Mouse (Mus musculus): ENCODE measurements around the gene Nr6a1. TPM values are rescaled to one million over a fixed set of nuclear protein-coding genes. Genes with fewer than 3 reads are reported as not detected.

The Nr6a1 gene
- polyA plus RNA-seq, 1 experiment from 2014 or later = 11.9 TPM

DNA sequence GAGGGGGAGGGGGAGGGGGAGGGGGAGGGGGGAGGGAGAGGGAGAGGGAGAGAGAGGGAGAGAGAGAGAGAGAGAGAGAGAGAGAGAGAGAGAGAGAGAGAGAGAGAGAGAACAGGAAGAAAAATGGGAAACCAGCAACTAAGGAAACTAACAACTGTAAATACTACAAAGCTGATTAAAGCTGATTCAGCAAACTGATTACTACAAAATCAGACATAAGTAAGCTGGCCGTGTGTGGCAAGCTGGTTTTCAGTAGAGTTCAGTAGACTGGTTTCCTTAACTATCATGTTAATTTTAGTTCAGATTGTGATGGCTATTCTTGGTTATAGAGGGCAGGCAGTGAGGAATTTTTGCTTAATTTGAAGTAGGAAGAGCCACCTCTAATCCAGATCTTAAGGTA, 18.9 kb downstream of the Nr6a1 start:
- DNase-seq (ENCODE audit: low spot score) = no peak
- Histone ChIP-seq H3K36me3 (no peaks in the 10 kb centered on the region), H3K4me1 (no peaks in the 10 kb centered on the region), H3K27ac (replicated peaks) (no peak overlapping the region), H3K4me3 (no peak overlapping the region), H3K27me3 (ENCODE audit: low read depth, poor library complexity, severe bottlenecking) (no peaks in the 10 kb centered on the region), H3K9me3 (replicated peaks) (no peaks in the 10 kb centered on the region)
- WGBS = 65% methylated on average over 1 of the region's 1 CpGs

GRCm38 (mm10) chr2:38906097-38906496, 21.4 kb downstream of the Nr6a1 start:
- WGBS = 80% methylated on average over 5 of the region's 5 CpGs
- DNase-seq (ENCODE audit: low spot score) = no peak
- peaks cover 4% of the 10 kb centered on the region for H3K36me3 ChIP-seq
- H3K27ac ChIP-seq (replicated peaks) = no peak overlapping the region
- no peaks in the 10 kb centered on the region for H3K27me3 ChIP-seq (ENCODE audit: low read depth, poor library complexity, severe bottlenecking)
- H3K9me3 ChIP-seq (replicated peaks) = no peaks in the 10 kb centered on the region
- no peaks in the 10 kb centered on the region for H3K4me1 ChIP-seq
- H3K4me3 ChIP-seq = no peak overlapping the region

- H3K27me3 ChIP-seq (ENCODE audit: low read depth, poor library complexity, severe bottlenecking) = no peaks in the 10 kb centered on the region
- DNase-seq (ENCODE audit: low spot score) = no peak
- WGBS = 100% methylated on average over 1 of the region's 1 CpGs
These were observed 23.2 kb downstream of the Nr6a1 start for GRCm38 (mm10) chr2:38904290-38904689.

GRCm38 (mm10) chr2:38902866-38903265, 24.6 kb downstream of the Nr6a1 start:
- H3K36me3 ChIP-seq = peaks cover 6% of the 10 kb centered on the region
- no peaks in the 10 kb centered on the region for H3K9me3 ChIP-seq (replicated peaks)
- no peaks in the 10 kb centered on the region for H3K4me1 ChIP-seq
- DNase-seq (ENCODE audit: low spot score) = no peak
- no peaks in the 10 kb centered on the region for H3K27me3 ChIP-seq (ENCODE audit: low read depth, poor library complexity, severe bottlenecking)
- no peak overlapping the region for H3K27ac ChIP-seq (replicated peaks)
- no peak overlapping the region for H3K4me3 ChIP-seq

More at GRCm38 (mm10) chr2:38904290-38904689, 23.2 kb downstream of the Nr6a1 start:
- peaks cover 4% of the 10 kb centered on the region for H3K36me3 ChIP-seq
- H3K4me3 ChIP-seq = no peak overlapping the region
- H3K4me1 ChIP-seq = no peaks in the 10 kb centered on the region
- no peaks in the 10 kb centered on the region for H3K9me3 ChIP-seq (replicated peaks)
- H3K27ac ChIP-seq (replicated peaks) = no peak overlapping the region

- H3K9me3 ChIP-seq (replicated peaks) = no peaks in the 10 kb centered on the region
- no peak overlapping the region for H3K4me3 ChIP-seq
- H3K27me3 ChIP-seq (ENCODE audit: low read depth, poor library complexity, severe bottlenecking) = no peaks in the 10 kb centered on the region
- no peak overlapping the region for H3K27ac ChIP-seq (replicated peaks)
- peaks cover 5% of the 10 kb centered on the region; the same call in 1 of the 2 replicates for H3K4me1 ChIP-seq
- no peak for DNase-seq (ENCODE audit: low spot score)
- WGBS = 85% methylated on average over 5 of the region's 5 CpGs
- peaks cover 78% of the 10 kb centered on the region for H3K36me3 ChIP-seq
These were observed 46.4 kb downstream of the Nr6a1 start for GRCm38 (mm10) chr2:38880907-38881672.

DNA sequence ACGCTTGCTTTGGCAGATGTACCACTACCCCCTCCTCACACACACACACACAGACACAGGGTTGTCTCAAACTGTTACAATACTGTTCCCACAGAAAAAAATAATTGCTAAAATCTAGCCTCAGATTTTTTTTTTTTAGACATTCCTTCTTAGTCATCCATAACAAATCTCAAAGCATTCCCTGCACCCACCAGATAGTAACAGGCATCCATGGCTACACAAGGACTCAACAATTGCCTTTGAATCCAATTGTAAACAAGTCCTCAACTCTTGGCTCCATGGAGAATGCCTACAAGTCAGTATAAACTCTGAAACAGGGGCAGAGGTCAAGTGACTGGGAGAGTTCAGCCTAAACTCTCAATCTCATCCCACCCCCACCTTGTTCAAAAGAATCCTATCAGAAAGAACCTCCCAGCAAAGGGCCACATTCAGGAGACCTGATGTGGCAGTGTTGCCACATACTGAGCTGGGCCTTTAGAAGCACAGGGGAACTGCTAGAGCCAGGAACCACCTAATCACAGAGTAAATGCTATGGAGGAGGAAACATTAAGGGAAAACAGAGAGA, 52.9 kb downstream of the Nr6a1 start:
- no peaks in the 10 kb centered on the region for H3K9me3 ChIP-seq (replicated peaks)

DNA sequence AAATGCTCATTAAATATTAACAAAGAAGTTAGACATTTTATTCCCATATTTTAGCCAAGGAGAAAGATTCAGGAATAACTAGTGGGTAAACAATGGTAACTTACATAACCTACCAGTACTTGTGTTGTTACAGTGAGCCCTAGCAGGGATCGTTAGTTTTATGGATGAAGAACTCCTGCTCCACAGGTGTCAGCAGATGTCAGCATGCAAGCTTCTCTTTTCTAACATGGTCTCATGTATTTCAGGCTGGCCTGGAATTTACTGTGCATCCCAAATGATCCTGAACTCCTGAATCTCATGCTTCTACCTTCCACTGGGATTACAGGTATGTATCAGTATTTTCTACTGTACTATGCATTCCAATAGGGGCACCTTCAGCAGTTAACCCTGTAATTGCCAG, 54.8 kb downstream of the Nr6a1 start:
- no peaks in the 10 kb centered on the region for H3K27me3 ChIP-seq (ENCODE audit: low read depth, poor library complexity, severe bottlenecking)
- H3K27ac ChIP-seq (replicated peaks) = no peak overlapping the region
- no peak for DNase-seq (ENCODE audit: low spot score)
- peaks cover 59% of the 10 kb centered on the region for H3K36me3 ChIP-seq
- no peak overlapping the region for H3K4me3 ChIP-seq
- peaks cover 14% of the 10 kb centered on the region for H3K4me1 ChIP-seq
- WGBS = 88% methylated on average over 1 of the region's 1 CpGs
- no peaks in the 10 kb centered on the region for H3K9me3 ChIP-seq (replicated peaks)

More for the DNA sequence above, 52.9 kb downstream of the Nr6a1 start:
- Histone ChIP-seq H3K27ac (replicated peaks) (no peak overlapping the region), H3K36me3 (peaks cover 72% of the 10 kb centered on the region), H3K27me3 (ENCODE audit: low read depth, poor library complexity, severe bottlenecking) (no peaks in the 10 kb centered on the region), H3K4me1 (peaks cover 14% of the 10 kb centered on the region), H3K4me3 (no peak overlapping the region)
- 43% methylated on average over 1 of the region's 1 CpGs for WGBS
- DNase-seq (ENCODE audit: low spot score) = no peak

- Histone ChIP-seq H3K27ac (replicated peaks) (no peak overlapping the region), H3K36me3 (peaks cover 62% of the 10 kb centered on the region), H3K9me3 (replicated peaks) (no peaks in the 10 kb centered on the region), H3K4me3 (no peak overlapping the region), H3K27me3 (ENCODE audit: low read depth, poor library complexity, severe bottlenecking) (no peaks in the 10 kb centered on the region), H3K4me1 (no peaks in the 10 kb centered on the region)
- no peak for DNase-seq (ENCODE audit: low spot score)
- WGBS = 86% methylated on average over 1 of the region's 1 CpGs
These were observed 60.8 kb downstream of the Nr6a1 start for GRCm38 (mm10) chr2:38866711-38867110.

DNA sequence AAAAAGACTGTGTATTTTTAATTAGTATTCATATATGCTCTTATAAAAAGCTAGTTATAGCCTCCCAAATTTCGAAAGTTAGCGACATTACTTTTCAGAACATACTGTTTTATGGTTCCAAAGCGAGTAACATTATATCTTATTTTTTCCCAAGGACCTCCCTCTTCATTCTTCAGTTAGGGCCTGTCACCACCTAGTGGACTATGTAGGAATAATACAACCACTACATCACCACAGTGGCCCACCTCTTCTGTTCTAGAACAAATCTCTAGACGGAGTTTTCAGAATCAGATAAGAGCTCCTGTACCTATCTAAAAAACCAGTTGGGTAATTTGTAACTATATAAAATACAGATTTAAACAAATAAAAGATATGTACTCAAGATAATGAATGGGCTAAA, 63.5 kb downstream of the Nr6a1 start:
- H3K4me3 ChIP-seq = no peak overlapping the region
- no peak for DNase-seq (ENCODE audit: low spot score)
- peaks cover 71% of the 10 kb centered on the region for H3K36me3 ChIP-seq

GRCm38 (mm10) chr2:38851797-38852196, 75.7 kb downstream of the Nr6a1 start:
- Histone ChIP-seq H3K4me1 (no peaks in the 10 kb centered on the region), H3K27me3 (ENCODE audit: low read depth, poor library complexity, severe bottlenecking) (no peaks in the 10 kb centered on the region), H3K4me3 (no peak overlapping the region), H3K36me3 (peaks cover 93% of the 10 kb centered on the region), H3K9me3 (replicated peaks) (no peaks in the 10 kb centered on the region), H3K27ac (replicated peaks) (no peak overlapping the region)
- no peak for DNase-seq (ENCODE audit: low spot score)
- 100% methylated on average over 1 of the region's 1 CpGs for WGBS

More for the DNA sequence above, 63.5 kb downstream of the Nr6a1 start:
- no peaks in the 10 kb centered on the region for H3K4me1 ChIP-seq
- WGBS = 67% methylated on average over 4 of the region's 4 CpGs
- no peaks in the 10 kb centered on the region for H3K27me3 ChIP-seq (ENCODE audit: low read depth, poor library complexity, severe bottlenecking)
- no peaks in the 10 kb centered on the region for H3K9me3 ChIP-seq (replicated peaks)
- no peak overlapping the region for H3K27ac ChIP-seq (replicated peaks)

GRCm38 (mm10) chr2:38846319-38846718, 81.2 kb downstream of the Nr6a1 start:
- WGBS = 94% methylated on average over 2 of the region's 2 CpGs
- no peak overlapping the region for H3K4me3 ChIP-seq
- no peak for DNase-seq (ENCODE audit: low spot score)
- H3K36me3 ChIP-seq = peaks cover 88% of the 10 kb centered on the region
- H3K4me1 ChIP-seq = no peaks in the 10 kb centered on the region
- H3K9me3 ChIP-seq (replicated peaks) = no peaks in the 10 kb centered on the region
- H3K27me3 ChIP-seq (ENCODE audit: low read depth, poor library complexity, severe bottlenecking) = no peaks in the 10 kb centered on the region
- no peak overlapping the region for H3K27ac ChIP-seq (replicated peaks)

GRCm38 (mm10) chr2:38835489-38835888, 92.0 kb downstream of the Nr6a1 start:
- peaks cover 82% of the 10 kb centered on the region for H3K36me3 ChIP-seq
- no peaks in the 10 kb centered on the region for H3K4me1 ChIP-seq
- H3K9me3 ChIP-seq (replicated peaks) = no peaks in the 10 kb centered on the region
- DNase-seq (ENCODE audit: low spot score) = no peak
- WGBS = 93% methylated on average over 6 of the region's 6 CpGs
- no peaks in the 10 kb centered on the region for H3K27me3 ChIP-seq (ENCODE audit: low read depth, poor library complexity, severe bottlenecking)
- no peak overlapping the region for H3K27ac ChIP-seq (replicated peaks)
- no peak overlapping the region for H3K4me3 ChIP-seq

DNA sequence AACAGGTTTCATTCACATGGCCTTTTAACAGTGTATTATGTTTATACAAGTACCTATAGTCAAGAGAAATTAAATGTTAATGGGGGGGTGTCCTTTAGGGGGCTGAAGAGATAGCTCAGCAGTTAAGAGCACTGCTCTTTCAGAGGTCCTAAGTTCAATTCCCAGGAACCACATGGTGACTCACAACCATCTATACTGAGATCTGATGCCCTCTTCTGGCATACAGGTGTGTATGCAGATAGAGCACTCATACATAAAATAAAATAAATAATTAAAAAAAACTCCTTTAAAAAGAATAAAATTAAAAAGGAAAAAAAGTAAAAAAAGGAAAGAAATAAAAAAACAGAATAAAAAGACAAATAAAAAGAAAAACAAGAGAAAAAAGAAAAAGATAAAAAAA, 95.5 kb downstream of the Nr6a1 start:
- Histone ChIP-seq H3K9me3 (replicated peaks) (no peaks in the 10 kb centered on the region), H3K36me3 (peaks cover 60% of the 10 kb centered on the region), H3K4me3 (no peak overlapping the region), H3K27ac (replicated peaks) (no peak overlapping the region), H3K4me1 (peaks cover 11% of the 10 kb centered on the region; the same call in 1 of the 2 replicates), H3K27me3 (ENCODE audit: low read depth, poor library complexity, severe bottlenecking) (no peaks in the 10 kb centered on the region)
- DNase-seq (ENCODE audit: low spot score) = no peak

Data from midbrain, embryonic 10.5 days (tissue).